Mouse (Mus musculus) thymus, adult 2 months (tissue): ENCODE data around the gene Nmi. TPM values are rescaled to one million over a fixed set of nuclear protein-coding genes. Genes with fewer than 3 reads are reported as not detected.
"Not testable (repeated sequence)": the region's sequence is repeated elsewhere in the genome, so short reads cannot be mapped to it uniquely, and the experiment has no call there.

Source experiments
- DNase-seq: peaks from one replicate; pipeline ENCODE4 v3.0.0; 2021
- H3K27ac ChIP-seq: fragments of 200-500 bp; 2 replicates; pipeline ENCODE4 v1.5.1; 2012; ENCODE audit warnings: low read length, control low read depth; ENCODE audit not compliant: control insufficient read depth, insufficient read depth
- H3K27me3 ChIP-seq: fragments of 200-500 bp; 2 replicates; pipeline ENCODE4 v1.6.1; 2012; ENCODE audit warnings: mild to moderate bottlenecking, low read length, moderate library complexity, mixed read lengths; ENCODE audit not compliant: control insufficient read depth, insufficient read depth
- H3K36me3 ChIP-seq: fragments of 200-500 bp; 2 replicates; pipeline ENCODE4 v1.6.1; 2012; ENCODE audit warnings: mild to moderate bottlenecking, low read length, moderate library complexity; ENCODE audit not compliant: control insufficient read depth, insufficient read depth
- H3K4me1 ChIP-seq: fragments of 200-500 bp; replicated peaks from 2 replicates; pipeline ENCODE4 v1.6.1; 2012; ENCODE audit warnings: low read length; ENCODE audit not compliant: control insufficient read depth, insufficient read depth
- H3K4me3 ChIP-seq: fragments of 200-500 bp; 2 replicates; pipeline ENCODE4 v1.5.1; 2012; ENCODE audit warnings: mild to moderate bottlenecking, low read length, control low read depth, moderate library complexity; ENCODE audit not compliant: control insufficient read depth, insufficient read depth
- CTCF ChIP-seq: fragments of 200-500 bp; IDR thresholded peaks from 2 replicates; pipeline ENCODE4 v1.5.1; 2012; ENCODE audit warnings: mild to moderate bottlenecking, control low read depth, low read length, moderate library complexity, borderline replicate concordance; ENCODE audit not compliant: control insufficient read depth, poor library complexity, insufficient read depth; ENCODE audit errors: extremely low read depth
- POLR2A ChIP-seq: fragments of 200-500 bp; IDR thresholded peaks from 2 replicates; pipeline ENCODE4 v1.6.1; 2012; ENCODE audit warnings: mild to moderate bottlenecking, low read length, control low read depth, moderate library complexity; ENCODE audit not compliant: control insufficient read depth, poor library complexity, insufficient read depth; ENCODE audit errors: extremely low read depth
- WGBS: fragments of 180-500 bp; shearing (Covaris S2); methylation state at CpG from one replicate; pipeline ENCODE4 v1.1.7; 2018; 5-methylcytosine and 5-hydroxymethylcytosine counted together
- polyA plus RNA-seq: library from polyadenylated mRNA; depleted of rRNA; stranded (reverse); fragments of >200 nt; gene quantifications from 2 replicates; pipeline ENCODE4 v1.2.3, GENCODE M21; 2012; rRNA removed

Nmi gene
- 8.2 and 9.3 TPM in 2 replicates for polyA plus RNA-seq

DNA sequence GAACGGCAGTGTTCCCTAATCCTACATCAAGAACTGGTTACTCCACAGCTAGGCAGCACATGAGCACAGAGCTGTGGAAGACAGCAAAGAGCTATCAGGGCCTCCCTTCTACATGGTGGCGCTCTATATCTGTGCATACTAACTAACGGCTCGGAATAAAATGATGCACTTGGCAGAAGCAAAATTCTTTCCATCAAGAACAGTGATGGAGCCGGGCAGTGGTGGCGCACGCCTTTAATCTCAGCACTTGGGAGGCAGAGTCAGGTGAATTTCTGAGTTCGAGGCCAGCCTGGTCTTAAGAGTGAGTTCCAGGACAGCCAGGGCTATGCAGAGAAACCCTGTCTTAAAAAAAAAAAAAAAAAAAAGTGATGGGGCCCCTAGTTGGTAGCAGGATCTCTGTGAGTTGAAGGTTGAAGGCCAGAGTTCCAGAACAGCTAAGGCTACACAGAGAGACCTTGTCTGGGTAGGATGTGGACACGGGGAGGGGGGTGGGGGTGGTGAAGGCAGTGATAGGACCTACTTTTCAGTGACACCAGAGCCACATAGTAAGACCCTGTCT lies at the start of gene Nmi:
Gene Nmi, minus strand, starts transcription at position 85 of the 559 bp plus-strand sequence.
- H3K4me3 ChIP-seq = peak within 1 kb of the TSS; percentile 68
- DNase-seq = peak; percentile 19
- TF ChIP-seq POLR2A (no peak), CTCF (no peak)
- no peaks in the 10 kb centered on the region for H3K27me3 ChIP-seq
- H3K4me1 ChIP-seq = peaks cover 8% of the 10 kb centered on the region
- no peaks in the 10 kb centered on the region for H3K36me3 ChIP-seq
- 93% methylated on average over 9 of the region's 9 CpGs for WGBS
- peak within 1 kb of the TSS; percentile 90 for H3K27ac ChIP-seq

DNA sequence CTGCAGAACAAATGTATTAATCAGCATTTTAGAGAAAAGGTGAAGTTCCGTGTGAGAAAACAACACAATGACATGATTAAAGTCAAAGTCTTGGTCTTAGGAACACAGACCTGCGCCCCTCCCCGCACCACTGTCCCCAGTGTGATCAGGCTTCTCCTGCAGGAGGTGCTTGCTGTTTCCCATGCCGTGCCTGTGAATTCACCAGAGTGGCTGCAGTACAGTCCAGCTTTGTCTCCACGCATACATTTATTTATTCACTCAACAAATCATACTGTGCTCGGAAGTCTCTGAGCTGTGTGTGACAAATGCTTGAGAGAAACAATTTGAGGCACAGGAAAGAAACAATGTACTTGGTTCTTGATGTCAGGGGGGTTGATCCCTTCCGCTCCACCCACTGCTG lies 43.1 kb upstream of the Nmi start:
- Histone ChIP-seq H3K27me3 (no peaks in the 10 kb centered on the region), H3K27ac (no peak overlapping the region), H3K36me3 (no peaks in the 10 kb centered on the region), H3K4me3 (no peak overlapping the region), H3K4me1 (no peaks in the 10 kb centered on the region)
- no peak for TF ChIP-seq CTCF
- no peak for TF ChIP-seq POLR2A
- DNase-seq = no peak
- 74% methylated on average over 7 of the region's 7 CpGs for WGBS

DNA sequence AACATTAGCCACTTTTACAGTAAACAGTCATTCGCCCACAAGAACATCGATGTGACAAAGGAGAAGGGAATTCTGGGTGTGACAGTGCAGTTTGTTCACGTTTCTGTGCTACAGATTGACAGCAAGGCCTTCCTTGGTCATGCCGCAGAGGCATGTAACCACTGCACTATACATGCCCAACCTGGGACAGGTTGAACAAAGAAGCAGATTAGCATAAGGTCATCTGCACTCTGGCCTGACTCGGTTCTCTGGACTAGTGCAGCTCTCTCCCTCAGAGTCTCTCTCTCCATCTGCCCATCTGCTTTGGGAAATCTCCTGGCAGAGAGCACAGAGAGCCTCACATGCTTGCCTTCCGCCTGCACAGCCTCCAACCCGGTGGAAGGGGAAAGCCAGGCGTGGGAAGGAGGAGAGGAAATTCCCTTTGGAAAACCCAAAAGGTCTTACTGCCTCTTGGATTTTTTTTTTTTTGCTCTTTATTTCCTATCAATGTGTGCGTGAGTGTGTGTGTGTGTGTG lies 40.1 kb upstream of the Nmi start:
- H3K27me3 ChIP-seq = no peaks in the 10 kb centered on the region
- H3K36me3 ChIP-seq = no peaks in the 10 kb centered on the region
- WGBS = 86% methylated on average over 9 of the region's 9 CpGs
- no peaks in the 10 kb centered on the region for H3K4me1 ChIP-seq
- no peak for TF ChIP-seq POLR2A
- TF ChIP-seq CTCF = no peak
- no peak overlapping the region for H3K27ac ChIP-seq
- DNase-seq = no peak
- no peak overlapping the region for H3K4me3 ChIP-seq

DNA sequence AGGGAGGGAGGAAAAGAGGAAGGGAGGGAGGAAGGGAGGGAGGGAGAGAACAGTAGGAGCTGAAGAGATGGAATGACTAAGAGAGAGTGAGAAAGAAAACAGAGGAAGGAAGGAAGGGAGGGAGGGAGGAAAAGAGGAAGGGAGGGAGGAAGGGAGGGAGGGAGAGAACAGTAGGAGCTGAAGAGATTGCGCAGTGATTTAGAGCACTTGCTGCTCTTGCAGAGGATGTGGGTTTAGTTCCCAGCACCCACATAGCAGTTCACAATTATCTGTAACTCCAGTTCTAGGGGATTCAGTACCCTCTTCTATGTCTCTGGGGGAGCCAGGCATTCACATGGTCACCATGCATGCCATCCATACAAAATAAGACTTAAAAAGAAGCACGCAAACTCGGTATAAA lies 38.5 kb upstream of the Nmi start:
- H3K4me3 ChIP-seq, H3K4me1 ChIP-seq, H3K27ac ChIP-seq, DNase-seq, H3K27me3 ChIP-seq, H3K36me3 ChIP-seq: not testable (repeated sequence)
- WGBS = 94% methylated on average over 3 of the region's 3 CpGs

DNA sequence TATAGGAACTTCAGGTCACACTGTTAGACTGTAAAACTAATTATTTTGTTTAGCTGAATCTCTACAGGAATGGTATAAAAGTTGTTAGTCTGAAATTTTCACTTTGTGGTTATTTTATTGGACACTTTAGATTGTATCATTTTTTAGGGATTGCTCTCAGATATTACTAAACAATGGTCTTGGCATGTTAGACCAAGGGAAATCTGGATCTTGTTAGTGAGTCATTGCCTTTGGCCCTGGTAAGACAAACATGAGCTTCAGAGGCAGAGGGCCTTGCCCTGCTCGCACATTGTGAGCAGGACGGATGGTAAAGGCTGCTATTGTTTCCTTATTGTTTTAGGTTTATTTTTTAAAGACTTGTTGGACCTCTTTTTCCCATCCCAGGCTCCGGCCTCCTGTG lies 33.1 kb upstream of the Nmi start:
- no peak for DNase-seq
- Histone ChIP-seq H3K27ac (no peak overlapping the region), H3K4me3 (no peak overlapping the region), H3K27me3 (no peaks in the 10 kb centered on the region), H3K4me1 (no peaks in the 10 kb centered on the region), H3K36me3 (no peaks in the 10 kb centered on the region)
- 91% methylated on average over 3 of the region's 3 CpGs for whole genome bisulfite sequencing
- no peak for TF ChIP-seq CTCF
- no peak for TF ChIP-seq POLR2A

DNA sequence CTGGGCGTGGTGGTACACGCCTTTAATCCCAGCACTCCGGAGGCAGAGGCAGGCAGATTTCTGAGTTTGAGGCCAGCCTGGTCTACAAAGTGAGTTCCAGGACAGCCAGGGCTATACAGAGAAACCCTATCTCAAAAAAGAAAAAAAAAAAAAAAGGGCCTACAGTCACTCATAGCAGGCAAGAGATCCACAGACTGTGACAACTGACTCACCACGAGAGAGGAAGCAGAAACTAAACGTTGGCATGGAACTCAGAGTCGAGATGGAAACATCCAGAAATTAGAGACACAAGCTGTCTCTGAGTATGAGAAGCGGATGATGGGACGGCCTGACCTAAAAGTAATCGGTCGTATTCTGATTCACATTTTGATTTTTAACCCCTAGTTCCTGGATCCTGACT lies 29.0 kb upstream of the Nmi start:
- not testable (repeated sequence) for H3K36me3 ChIP-seq, H3K4me1 ChIP-seq, H3K27me3 ChIP-seq, H3K4me3 ChIP-seq, H3K27ac ChIP-seq, DNase-seq
- 72% methylated on average over 10 of the region's 10 CpGs for WGBS

DNA sequence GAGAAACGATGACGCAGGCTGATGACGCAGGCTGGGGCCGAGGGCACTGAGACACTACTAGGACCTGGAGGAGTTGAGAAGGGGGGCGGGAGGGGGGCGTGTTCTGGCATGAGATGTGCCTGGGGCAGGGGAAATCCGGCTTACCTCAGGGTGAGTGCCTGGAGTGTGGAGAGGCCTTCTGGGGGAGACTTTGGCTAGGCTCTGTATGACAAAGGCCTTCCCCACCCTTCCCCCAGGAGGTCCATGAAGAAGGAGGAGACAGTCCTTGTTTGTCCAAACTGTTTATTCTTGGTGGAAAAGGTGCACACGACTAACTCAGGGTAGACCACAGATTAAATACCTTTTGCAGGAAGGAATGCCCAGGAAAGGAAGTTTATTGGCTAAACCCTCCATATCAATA lies 28.2 kb upstream of the Nmi start:
- Histone ChIP-seq H3K27me3 (no peaks in the 10 kb centered on the region), H3K27ac (no peak overlapping the region), H3K4me1 (no peaks in the 10 kb centered on the region), H3K4me3 (no peak overlapping the region), H3K36me3 (no peaks in the 10 kb centered on the region)
- 91% methylated on average over 8 of the region's 8 CpGs for WGBS
- no peak for DNase-seq
- TF ChIP-seq POLR2A = no peak
- no peak for TF ChIP-seq CTCF
